Mouse (Mus musculus): ENCODE measurements around the gene St6galnac3.

- TF ChIP-seq CTCF (IDR thresholded peaks at IDR 0.05; ENCODE audit: control insufficient read depth, insufficient read depth, low read length) (peak; percentile 75), POLR2A (IDR thresholded peaks at IDR 0.05; ENCODE audit: borderline replicate concordance, control insufficient read depth, low read depth, low read length) (no peak)
Observed at GRCm38 (mm10) chr3:153658051-153658777, 66.8 kb downstream of the St6galnac3 start.

All from bone marrow, adult 2 months (tissue).